Mouse (Mus musculus): ENCODE data around the gene Psmb2. TPM values are rescaled to one million over a fixed set of nuclear protein-coding genes. Genes with fewer than 3 reads are reported as not detected.
A peak's percentile ranks its signal among the peaks of the same experiment; 100 is the strongest.

Gene Psmb2
- polyA plus RNA-seq, 1 experiment: 170 TPM

DNA sequence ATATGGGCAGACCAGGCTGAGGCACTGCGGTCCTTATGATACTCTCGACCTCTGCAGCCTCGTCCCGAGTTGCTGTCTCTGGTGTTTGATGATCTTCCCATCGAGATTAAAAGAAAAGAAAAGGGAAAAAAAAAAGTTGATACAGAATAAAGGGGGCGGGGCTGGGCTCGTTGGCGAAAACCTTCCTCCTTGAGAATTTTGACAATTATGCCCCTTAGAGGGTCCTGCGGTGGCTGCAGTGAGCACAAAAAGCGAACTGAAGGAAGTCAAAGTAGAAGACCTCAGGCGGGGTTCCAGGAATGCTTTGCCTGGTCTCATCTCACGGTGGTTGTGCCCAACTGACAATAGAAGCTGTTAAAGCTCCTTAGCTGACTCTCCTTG, 76.8 kb downstream of the Psmb2 start:
- Histone ChIP-seq H3K4me3 (replicated peaks; ENCODE audit: insufficient read depth, low read depth, low read length) (peak overlapping the region; percentile 96), H3K4me1 (ENCODE audit: control insufficient read depth, insufficient read depth, low read length) (peaks cover 18% of the 10 kb centered on the region), H3K27me3 (ENCODE audit: control insufficient read depth, insufficient read depth, low read length) (no peaks in the 10 kb centered on the region), H3K27ac (ENCODE audit: insufficient read depth, low read length) (peak overlapping the region; percentile 96)
- TF ChIP-seq POLR2A (IDR thresholded peaks at IDR 0.05; ENCODE audit: borderline replicate concordance, insufficient read depth, low read length) (no peak), CTCF (IDR thresholded peaks at IDR 0.05; ENCODE audit: borderline replicate concordance, insufficient read depth, low read depth, low read length) (no peak)
- DNase-seq: no peak
- WGBS: under 1% methylated on average over 12 of the region's 12 CpGs

DNA sequence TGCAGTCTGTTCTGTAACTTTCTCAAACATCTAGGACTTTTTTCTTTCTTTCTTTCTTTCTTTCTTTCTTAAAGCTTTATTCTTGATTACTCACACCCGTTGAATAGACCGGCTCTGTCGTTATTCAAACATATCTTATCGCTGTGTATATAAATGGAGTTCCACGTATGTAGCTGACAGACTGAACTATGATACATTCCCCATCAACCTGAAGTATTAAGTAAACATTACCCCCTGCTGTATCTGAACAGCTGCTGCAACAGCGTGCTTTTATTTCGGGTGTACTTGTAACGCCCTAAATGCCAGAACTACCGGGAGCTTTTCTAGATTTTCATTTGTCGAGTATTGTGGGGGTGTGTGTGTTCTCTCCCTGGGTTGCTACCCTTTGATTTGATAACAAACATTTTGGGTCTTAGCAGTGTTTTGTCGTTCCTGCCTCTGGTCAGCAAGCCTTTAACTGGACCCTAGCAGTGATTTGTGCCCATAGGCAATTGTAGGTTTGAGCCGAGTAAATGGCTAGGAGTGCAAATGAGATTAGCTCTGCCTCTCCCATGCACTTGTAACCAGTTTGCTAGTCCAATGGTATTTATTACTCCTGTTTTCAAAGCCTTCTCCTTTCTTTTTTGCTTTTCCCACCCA, 77.4 kb downstream of the Psmb2 start:
- 28% methylated on average over 12 of the region's 12 CpGs for WGBS
- no peak for TF ChIP-seq CTCF (IDR thresholded peaks at IDR 0.05; ENCODE audit: borderline replicate concordance, insufficient read depth, low read depth, low read length)
- no peak for TF ChIP-seq POLR2A (IDR thresholded peaks at IDR 0.05; ENCODE audit: borderline replicate concordance, insufficient read depth, low read length)
- H3K27ac ChIP-seq (ENCODE audit: insufficient read depth, low read length): no peak overlapping the region
- H3K4me1 ChIP-seq (ENCODE audit: control insufficient read depth, insufficient read depth, low read length): peaks cover 13% of the 10 kb centered on the region
- H3K4me3 ChIP-seq (replicated peaks; ENCODE audit: insufficient read depth, low read depth, low read length): no peak overlapping the region
- H3K27me3 ChIP-seq (ENCODE audit: control insufficient read depth, insufficient read depth, low read length): no peaks in the 10 kb centered on the region
- peak in 1 of 2 experiments; percentile 13 for DNase-seq

DNA sequence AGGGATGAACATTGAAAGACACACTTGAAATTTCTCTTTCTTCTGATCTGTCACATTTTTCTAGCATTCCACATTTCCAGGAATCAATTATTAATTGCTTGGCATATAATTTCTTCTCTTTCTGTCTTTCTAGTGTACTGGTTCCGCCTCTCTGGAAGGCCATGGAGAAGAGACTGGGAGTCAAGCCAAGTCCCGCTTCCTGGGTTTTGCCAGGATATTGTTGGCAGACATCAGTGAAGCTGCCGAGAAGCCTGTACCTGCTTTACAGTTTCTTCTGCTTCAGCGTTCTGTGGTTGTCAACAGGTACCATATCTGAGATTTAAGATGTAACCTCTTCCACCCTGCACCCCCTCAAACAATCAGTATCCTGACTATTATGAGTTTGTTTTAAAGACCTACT, 79.3 kb downstream of the Psmb2 start:
- WGBS: 3% methylated on average over 4 of the region's 4 CpGs
- DNase-seq: peak; percentile 88 to 94
- H3K27me3 ChIP-seq (ENCODE audit: control insufficient read depth, insufficient read depth, low read length): no peaks in the 10 kb centered on the region
- TF ChIP-seq POLR2A (IDR thresholded peaks at IDR 0.05; ENCODE audit: borderline replicate concordance, insufficient read depth, low read length): no peak
- TF ChIP-seq CTCF (IDR thresholded peaks at IDR 0.05; ENCODE audit: borderline replicate concordance, insufficient read depth, low read depth, low read length): no peak
- H3K4me3 ChIP-seq (replicated peaks; ENCODE audit: insufficient read depth, low read depth, low read length): peak overlapping the region; percentile 4
- peaks cover 6% of the 10 kb centered on the region; the same call in 1 of the 2 replicates for H3K4me1 ChIP-seq (ENCODE audit: control insufficient read depth, insufficient read depth, low read length)
- H3K27ac ChIP-seq (ENCODE audit: insufficient read depth, low read length): no peak overlapping the region

DNA sequence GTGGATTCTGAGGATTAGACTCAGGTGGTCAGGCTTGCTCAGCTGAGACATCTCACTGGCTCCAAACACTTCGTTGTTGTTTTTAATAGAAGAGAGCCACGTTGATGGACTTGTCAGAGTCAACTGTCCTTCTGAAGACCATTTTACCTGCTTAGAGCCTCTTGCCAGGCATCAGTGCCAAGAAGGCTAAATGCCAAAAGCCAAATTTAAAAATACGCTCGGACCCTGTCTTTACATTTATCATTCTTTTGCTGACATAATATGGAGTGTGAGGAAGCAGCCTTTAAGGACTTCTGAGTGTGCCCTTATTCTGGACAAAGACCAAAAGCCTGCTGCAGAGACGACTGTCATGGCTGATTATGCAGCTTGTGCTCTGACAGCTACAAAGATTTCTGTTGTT, 80.9 kb downstream of the Psmb2 start:
- Histone ChIP-seq H3K4me3 (replicated peaks; ENCODE audit: insufficient read depth, low read depth, low read length) (no peak overlapping the region), H3K4me1 (ENCODE audit: control insufficient read depth, insufficient read depth, low read length) (peaks cover 6% of the 10 kb centered on the region; the same call in 1 of the 2 replicates), H3K27me3 (ENCODE audit: control insufficient read depth, insufficient read depth, low read length) (no peaks in the 10 kb centered on the region), H3K27ac (ENCODE audit: insufficient read depth, low read length) (no peak overlapping the region)
- 13% methylated on average over 5 of the region's 5 CpGs for WGBS
- DNase-seq: peak; percentile 22 to 33
- TF ChIP-seq POLR2A (IDR thresholded peaks at IDR 0.05; ENCODE audit: borderline replicate concordance, insufficient read depth, low read length) (no peak), CTCF (IDR thresholded peaks at IDR 0.05; ENCODE audit: borderline replicate concordance, insufficient read depth, low read depth, low read length) (no peak)

Other genes with a start within 250 kb of the Psmb2 start
- 13.3 and 14.5 TPM in 2 replicates for gene Ago3, start 248.1 kb upstream of the Psmb2 start, polyA plus RNA-seq (2012; rRNA removed)
- gene Ago1, start 209.0 kb upstream of the Psmb2 start, polyA plus RNA-seq (2012; rRNA removed): 37.0 and 38.1 TPM in 2 replicates
- gene Ago4, start 144.2 kb upstream of the Psmb2 start, polyA plus RNA-seq (2012; rRNA removed): 4.9 TPM in 2 replicates
- gene Clspn, start 120.7 kb upstream of the Psmb2 start, polyA plus RNA-seq (2012; rRNA removed): 0.49 and 0.67 TPM in 2 replicates
- 64.7 and 68.6 TPM in 2 replicates for gene 5730409E04Rik, start 67.8 kb upstream of the Psmb2 start, polyA plus RNA-seq (2012; rRNA removed)
- not detected in 2 replicates for gene Tfap2e, start 58.6 kb downstream of the Psmb2 start, polyA plus RNA-seq (2012; rRNA removed)
- gene Ncdn, start 75.8 kb downstream of the Psmb2 start, polyA plus RNA-seq (2012; rRNA removed): 546 and 554 TPM in 2 replicates
- gene AU040320, start 75.9 kb downstream of the Psmb2 start, polyA plus RNA-seq (2012; rRNA removed): 51.0 and 51.2 TPM in 2 replicates

All from cerebellum, adult 2 months (tissue).